Mouse (Mus musculus): ENCODE measurements at regions not wholly inside any gene's neighbourhood (a gene's known extent, or its start where the extent isn't known, plus 50 kb on each side); places are given as distances from the start of the nearest gene placed in this dataset.

DNA sequence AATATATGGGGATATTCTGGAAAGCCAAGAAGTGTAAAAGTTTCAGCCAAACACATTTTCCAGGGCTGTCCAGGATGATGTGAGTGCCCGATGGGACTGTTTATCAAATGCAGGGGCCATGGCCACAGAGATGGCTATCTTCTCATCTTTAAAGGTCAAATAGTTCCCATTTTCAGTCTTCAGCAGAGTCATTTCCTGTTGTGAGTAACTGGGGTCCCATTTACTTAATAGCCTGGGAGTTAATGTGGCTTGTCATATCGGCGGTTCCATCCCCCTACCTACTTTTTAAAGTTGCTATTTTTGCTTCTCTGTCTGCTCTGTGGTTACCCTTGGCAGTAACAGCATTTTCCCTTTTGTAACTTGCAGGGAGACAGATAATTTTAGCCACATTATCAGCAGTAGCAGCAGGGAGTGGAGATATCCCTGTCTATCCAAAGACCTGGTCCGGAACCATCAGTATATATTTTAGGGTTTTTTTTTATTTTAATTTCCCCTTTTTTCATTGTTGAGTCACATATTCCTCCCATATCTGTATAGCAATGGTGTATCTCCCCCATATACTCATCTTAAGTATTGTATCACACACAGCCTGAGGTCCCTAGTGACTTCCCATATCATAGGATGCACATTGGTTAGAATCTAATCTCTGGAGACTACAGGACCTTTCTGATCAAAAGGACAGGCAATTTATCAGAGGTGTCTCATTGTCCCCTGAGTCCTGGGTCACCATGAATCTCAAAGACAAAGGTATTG is 103.2 kb downstream of the Stk35 start:
- TF ChIP-seq CTCF (IDR thresholded peaks at IDR 0.05; ENCODE audit: borderline replicate concordance, insufficient read depth, low read length), result no peak
- no peak for TF ChIP-seq POLR2A (IDR thresholded peaks at IDR 0.05; ENCODE audit: low read depth, low read length)

Measured in embryonic fibroblast, embryonic 13.5 days (primary cell).